Mouse (Mus musculus) hindbrain, embryonic 11.5 days (tissue): ENCODE data around the gene Galnt3. TPM values are rescaled to one million over a fixed set of nuclear protein-coding genes. Genes with fewer than 3 reads are reported as not detected.

ENCODE experiments used
- ATAC-seq: fragments of 200-750 bp; cut with Nextera tagmentation; 2 replicates; pipeline ENCODE4 v1.8.0; 2017; ENCODE audit warnings: mild to moderate bottlenecking, moderate TSS enrichment, moderate library complexity; ENCODE audit not compliant: low FRiP score
- DNase-seq: peaks from one replicate; pipeline ENCODE4 v3.0.0-alpha.2; 2015; ENCODE audit warnings: low spot score
- H3K27ac ChIP-seq: fragments of 300-500 bp; sonication (generic); 2 replicates; pipeline ENCODE4 v1.5.1; 2014; ENCODE audit warnings: mild to moderate bottlenecking, low read depth, low read length
- H3K27me3 ChIP-seq: fragments of 300-500 bp; sonication (generic); 2 replicates; pipeline ENCODE4 v1.6.1; 2014; ENCODE audit warnings: mild to moderate bottlenecking, low read length, moderate library complexity, mixed read lengths; ENCODE audit not compliant: control insufficient read depth, insufficient read depth
- H3K36me3 ChIP-seq: fragments of 300-500 bp; sonication (generic); 2 replicates; pipeline ENCODE4 v1.6.1; 2014; ENCODE audit warnings: mild to moderate bottlenecking, low read length, moderate library complexity, mixed read lengths; ENCODE audit not compliant: control insufficient read depth, insufficient read depth
- H3K4me1 ChIP-seq: fragments of 300-500 bp; sonication (generic); replicated peaks from 2 replicates; pipeline ENCODE4 v1.6.1; 2014; ENCODE audit warnings: low read length, mixed read lengths; ENCODE audit not compliant: control insufficient read depth, insufficient read depth
- H3K4me2 ChIP-seq: fragments of 300-500 bp; sonication (generic); replicated peaks from 2 replicates; pipeline ENCODE4 v1.6.1; 2014; ENCODE audit warnings: mild to moderate bottlenecking, low read depth, low read length
- H3K4me3 ChIP-seq: fragments of 300-500 bp; sonication (generic); 2 replicates; pipeline ENCODE4 v1.5.1; 2014; ENCODE audit warnings: low read depth, low read length
- H3K9ac ChIP-seq: fragments of 300-500 bp; sonication (generic); 2 replicates; pipeline ENCODE4 v1.6.1; 2014; ENCODE audit warnings: low read depth, low read length
- H3K9me3 ChIP-seq: fragments of 300-500 bp; sonication (generic); 2 replicates; pipeline ENCODE4 v1.6.1; 2016; ENCODE audit warnings: low read length; ENCODE audit not compliant: control insufficient read depth
- WGBS: fragments of 180-500 bp; shearing (Covaris S2); extraction: QIAGEN DNeasy Blood & Tissue Kit; methylation state at CpG from one replicate; pipeline ENCODE4 v1.1.7; 2014; 5-methylcytosine and 5-hydroxymethylcytosine counted together
- polyA plus RNA-seq: library from polyadenylated mRNA; unstranded; fragments of >200 nt; fragmentation: Nextera tagmentation; extraction: Ambion mirVana; gene quantifications from 2 replicates; pipeline ENCODE4 v1.2.1, GENCODE M21; 2014

Galnt3 gene
- polyA plus RNA-seq, 1 experiment from 2014 or later = 1.6 TPM

GRCm38 (mm10) chr2:66148654-66149230, 23.9 kb upstream of the Galnt3 start:
- Histone ChIP-seq H3K4me1 (no peaks in the 10 kb centered on the region), H3K4me3 (no peak overlapping the region), H3K4me2 (no peak overlapping the region), H3K9ac (no peak overlapping the region), H3K36me3 (no peaks in the 10 kb centered on the region), H3K27ac (no peak overlapping the region), H3K9me3 (no peaks in the 10 kb centered on the region), H3K27me3 (no peaks in the 10 kb centered on the region)
- DNase-seq = no peak
- 84% methylated on average over 10 of the region's 10 CpGs for WGBS
- no peak for ATAC-seq

- Histone ChIP-seq H3K36me3 (no peaks in the 10 kb centered on the region), H3K27ac (no peak overlapping the region), H3K4me3 (no peak overlapping the region), H3K4me2 (no peak overlapping the region), H3K9me3 (no peaks in the 10 kb centered on the region), H3K9ac (no peak overlapping the region), H3K4me1 (no peaks in the 10 kb centered on the region), H3K27me3 (no peaks in the 10 kb centered on the region)
- DNase-seq (no peak), ATAC-seq (no peak)
- 68% methylated on average over 4 of the region's 4 CpGs for WGBS
These were observed 21.7 kb upstream of the Galnt3 start for GRCm38 (mm10) chr2:66146473-66146872.

GRCm38 (mm10) chr2:66144770-66145169, 20.0 kb upstream of the Galnt3 start:
- Histone ChIP-seq H3K27me3 (no peaks in the 10 kb centered on the region), H3K4me1 (no peaks in the 10 kb centered on the region), H3K9me3 (no peaks in the 10 kb centered on the region), H3K4me2 (no peak overlapping the region), H3K36me3 (no peaks in the 10 kb centered on the region), H3K4me3 (no peak overlapping the region), H3K9ac (no peak overlapping the region), H3K27ac (no peak overlapping the region)
- WGBS = 69% methylated on average over 5 of the region's 5 CpGs
- ATAC-seq (no peak), DNase-seq (no peak)

GRCm38 (mm10) chr2:66143284-66143683, 18.5 kb upstream of the Galnt3 start:
- Histone ChIP-seq H3K4me1 (no peaks in the 10 kb centered on the region), H3K4me3 (no peak overlapping the region), H3K27me3 (no peaks in the 10 kb centered on the region), H3K36me3 (no peaks in the 10 kb centered on the region), H3K4me2 (no peak overlapping the region), H3K9ac (no peak overlapping the region), H3K27ac (no peak overlapping the region), H3K9me3 (no peaks in the 10 kb centered on the region)
- WGBS = 93% methylated on average over 4 of the region's 4 CpGs
- no peak for DNase-seq
- no peak for ATAC-seq

- DNase-seq = no peak
- Histone ChIP-seq H3K4me2 (no peak overlapping the region), H3K4me3 (no peak overlapping the region), H3K27me3 (no peaks in the 10 kb centered on the region), H3K27ac (no peak overlapping the region), H3K9ac (no peak overlapping the region), H3K9me3 (no peaks in the 10 kb centered on the region), H3K4me1 (no peaks in the 10 kb centered on the region), H3K36me3 (no peaks in the 10 kb centered on the region)
- WGBS = 86% methylated on average over 2 of the region's 2 CpGs
- no peak for ATAC-seq
These were observed 17.9 kb upstream of the Galnt3 start for GRCm38 (mm10) chr2:66142711-66143110.

- WGBS = 91% methylated on average over 2 of the region's 2 CpGs
- Histone ChIP-seq H3K4me3 (no peak overlapping the region), H3K4me2 (no peak overlapping the region), H3K9me3 (no peaks in the 10 kb centered on the region), H3K27me3 (no peaks in the 10 kb centered on the region), H3K4me1 (no peaks in the 10 kb centered on the region), H3K9ac (no peak overlapping the region), H3K27ac (no peak overlapping the region), H3K36me3 (no peaks in the 10 kb centered on the region)
- no peak for DNase-seq
- no peak for ATAC-seq
These were observed 17.5 kb upstream of the Galnt3 start for GRCm38 (mm10) chr2:66142268-66142667.

- no peak for ATAC-seq
- Histone ChIP-seq H3K4me3 (no peak overlapping the region), H3K4me1 (no peaks in the 10 kb centered on the region), H3K4me2 (no peak overlapping the region), H3K27me3 (no peaks in the 10 kb centered on the region), H3K9me3 (no peaks in the 10 kb centered on the region), H3K27ac (no peak overlapping the region), H3K9ac (no peak overlapping the region), H3K36me3 (no peaks in the 10 kb centered on the region)
- WGBS = 78% methylated on average over 4 of the region's 4 CpGs
- no peak for DNase-seq
These were observed 15.5 kb upstream of the Galnt3 start for GRCm38 (mm10) chr2:66140246-66140645.

- WGBS = 78% methylated on average over 8 of the region's 8 CpGs
- no peaks in the 10 kb centered on the region for H3K9me3 ChIP-seq
- no peak overlapping the region for H3K9ac ChIP-seq
- no peaks in the 10 kb centered on the region for H3K27me3 ChIP-seq
- H3K4me1 ChIP-seq = no peaks in the 10 kb centered on the region
- no peaks in the 10 kb centered on the region for H3K36me3 ChIP-seq
- no peak for DNase-seq
- no peak overlapping the region for H3K4me3 ChIP-seq
- no peak for ATAC-seq
- no peak overlapping the region for H3K4me2 ChIP-seq
- H3K27ac ChIP-seq = no peak overlapping the region
These were observed 7.2 kb upstream of the Galnt3 start for GRCm38 (mm10) chr2:66131862-66132544.

- Histone ChIP-seq H3K4me3 (no peak overlapping the region), H3K27ac (no peak overlapping the region), H3K4me2 (no peak overlapping the region), H3K36me3 (no peaks in the 10 kb centered on the region), H3K27me3 (peaks cover 17% of the 10 kb centered on the region), H3K9ac (no peak overlapping the region), H3K9me3 (no peaks in the 10 kb centered on the region), H3K4me1 (no peaks in the 10 kb centered on the region; the same call in 1 of the 2 replicates)
- no peak for DNase-seq
- no peak for ATAC-seq
- WGBS = 86% methylated on average over 2 of the region's 2 CpGs
These were observed 4.1 kb upstream of the Galnt3 start for GRCm38 (mm10) chr2:66128941-66129340.
